Mouse (Mus musculus) T-helper 1 cell (primary cell): ENCODE data around the gene Tnpo1.

Source experiments
- in situ Hi-C: fragments of 300-600 bp; cut with MboI, MseI; formaldehyde crosslinking; loops from one replicate; pipeline ENCODE4 v1.15.1; 2025; ENCODE audit warnings: high pct_unique_total_duplicates

The Tnpo1 gene

GRCm38 (mm10) chr13:98926213-98926957 lies at the start of gene Tnpo1:
Gene Tnpo1 (minus strand): TSS chr13:98926384.
- in situ Hi-C loops, result no loop called here

DNA sequence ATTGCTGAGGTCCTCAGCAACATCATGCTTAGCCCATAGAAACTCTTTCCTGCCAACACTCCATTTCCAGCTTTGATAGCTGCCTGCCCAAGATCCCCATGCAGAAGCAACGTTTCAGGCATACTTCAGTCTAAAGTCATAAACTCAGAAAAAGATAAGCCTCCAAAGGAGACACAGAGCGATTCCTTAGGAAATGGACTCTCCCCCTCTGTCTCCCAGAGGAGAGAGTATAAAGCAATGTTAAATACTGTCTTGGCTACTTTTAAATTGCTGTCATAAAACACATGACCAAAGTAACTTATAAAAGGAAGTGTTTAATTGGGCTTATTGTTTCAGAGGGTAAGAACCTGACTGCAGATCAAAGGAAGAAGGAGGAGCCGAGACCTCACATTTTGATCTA lies 45.9 kb upstream of the Tnpo1 start:
- in situ Hi-C loops, result no loop called here

DNA sequence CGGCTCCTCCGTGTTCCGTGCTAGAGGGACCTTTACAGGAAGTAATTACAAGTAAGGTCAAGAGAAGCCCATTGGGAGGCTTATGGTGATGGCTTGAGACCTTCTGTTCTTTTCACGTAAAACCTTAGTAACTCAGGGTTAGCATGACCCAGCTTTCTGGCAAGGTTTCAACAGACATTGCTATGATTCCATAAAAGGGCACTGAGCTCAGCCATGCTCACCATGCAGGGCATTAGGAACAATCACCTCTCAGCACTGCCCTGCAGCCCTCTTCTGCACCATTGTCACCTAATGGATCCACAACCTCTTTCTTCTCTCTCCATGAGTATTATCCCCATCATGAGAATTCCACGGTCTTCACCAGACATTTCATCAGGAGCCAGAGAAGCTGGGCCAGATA lies 45.5 kb upstream of the Tnpo1 start:
- in situ Hi-C loops, result no loop called here

- in situ Hi-C loops, result loop anchor here (10.0 kb wide), 1 partner anchor 1334 kb away; no protein-coding TSS in a partner anchor
Observed at GRCm38 (mm10) chr13:98968517-98968916, 42.3 kb upstream of the Tnpo1 start.

DNA sequence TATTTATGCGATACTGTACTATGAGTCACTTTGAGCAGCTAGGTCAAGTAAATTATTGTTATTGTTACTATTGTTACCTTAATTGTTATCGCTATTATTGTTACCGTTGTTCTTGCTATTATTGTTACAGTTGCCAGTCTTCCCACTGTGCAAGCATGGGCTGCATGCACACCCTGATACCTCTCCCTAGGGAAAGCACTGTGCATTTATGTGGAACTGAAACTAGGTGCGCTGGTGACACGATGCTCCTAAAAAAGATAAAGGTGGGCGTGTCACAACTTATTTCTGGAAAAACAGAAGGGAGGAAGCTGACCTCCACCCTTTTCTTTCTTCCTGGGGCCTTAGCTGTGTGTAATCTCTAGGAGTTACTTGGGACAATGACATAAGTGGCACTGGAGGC lies 41.8 kb upstream of the Tnpo1 start:
- in situ Hi-C loops, result loop anchor here (10.0 kb wide), 1 partner anchor 1333 kb away; no protein-coding TSS in a partner anchor

GRCm38 (mm10) chr13:98966583-98966982 lies 40.4 kb upstream of the Tnpo1 start:
- in situ Hi-C loops, result loop anchor here (10.0 kb wide), 1 partner anchor 1332 kb away; no protein-coding TSS in a partner anchor

GRCm38 (mm10) chr13:98963612-98964011 lies 37.4 kb upstream of the Tnpo1 start:
- in situ Hi-C loops, result loop anchor here (10.0 kb wide), 1 partner anchor 1329 kb away; no protein-coding TSS in a partner anchor

DNA sequence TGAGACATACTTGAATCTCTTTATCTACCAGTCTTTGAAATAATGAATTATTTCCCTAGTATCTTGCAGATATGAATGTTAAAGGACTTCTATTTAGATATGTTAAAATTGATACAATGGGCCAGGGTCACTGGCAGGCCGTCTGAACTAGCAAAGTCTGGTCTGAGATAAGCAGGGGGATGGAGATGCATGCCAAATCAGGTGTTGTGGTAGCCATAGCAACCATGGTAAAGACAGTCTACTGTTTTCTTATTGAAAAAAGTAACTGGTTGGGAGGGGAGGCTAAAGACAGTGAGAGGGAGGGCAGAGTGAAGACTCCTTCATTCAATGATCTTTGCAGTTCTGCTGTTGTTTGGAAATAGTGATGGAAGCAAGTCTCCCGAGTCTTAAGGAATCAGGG lies 32.0 kb upstream of the Tnpo1 start:
- in situ Hi-C loops, result no loop called here

GRCm38 (mm10) chr13:98956209-98956608 lies 30.0 kb upstream of the Tnpo1 start:
- in situ Hi-C loops, result no loop called here

DNA sequence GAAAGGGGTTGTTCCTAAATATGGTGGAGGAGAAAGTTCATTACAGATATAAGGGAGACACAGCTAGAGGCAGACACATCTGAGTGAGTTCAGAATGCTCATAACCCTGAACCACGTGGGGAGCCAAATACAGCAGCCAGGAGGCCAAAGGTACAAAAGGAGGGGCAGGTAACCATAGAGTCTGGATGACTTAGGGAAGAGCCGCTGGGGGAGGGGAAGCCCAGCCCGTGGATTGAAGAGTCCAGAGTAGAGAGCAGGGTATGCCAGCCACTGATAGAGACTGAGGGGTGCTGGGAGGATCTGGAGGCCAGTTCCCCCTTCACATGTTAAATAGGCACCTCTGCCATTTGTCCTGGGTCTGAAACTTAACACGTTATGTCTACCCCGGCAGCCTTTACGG lies 29.5 kb upstream of the Tnpo1 start:
- in situ Hi-C loops, result no loop called here

DNA sequence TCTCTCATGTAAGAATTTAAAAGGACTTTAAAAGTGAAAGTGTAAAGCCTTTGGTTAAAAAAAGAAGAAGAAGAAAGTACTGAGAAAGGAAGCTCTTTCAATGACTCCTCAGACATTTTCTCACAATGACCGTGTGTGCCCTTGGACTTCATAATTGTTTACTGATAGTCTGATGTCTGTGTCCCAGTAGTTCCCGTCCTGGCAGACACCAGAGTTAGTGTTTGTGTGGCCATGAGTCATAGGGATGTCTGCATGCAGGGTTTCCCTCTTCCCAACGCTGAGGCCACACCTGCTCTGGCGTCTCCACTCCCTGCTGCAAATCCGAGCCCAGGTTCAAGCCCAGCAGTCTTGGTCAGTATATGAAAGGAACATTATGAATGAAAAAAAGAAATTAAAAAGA lies 29.0 kb upstream of the Tnpo1 start:
- in situ Hi-C loops, result no loop called here

GRCm38 (mm10) chr13:98953830-98954229 lies 27.6 kb upstream of the Tnpo1 start:
- in situ Hi-C loops, result no loop called here

DNA sequence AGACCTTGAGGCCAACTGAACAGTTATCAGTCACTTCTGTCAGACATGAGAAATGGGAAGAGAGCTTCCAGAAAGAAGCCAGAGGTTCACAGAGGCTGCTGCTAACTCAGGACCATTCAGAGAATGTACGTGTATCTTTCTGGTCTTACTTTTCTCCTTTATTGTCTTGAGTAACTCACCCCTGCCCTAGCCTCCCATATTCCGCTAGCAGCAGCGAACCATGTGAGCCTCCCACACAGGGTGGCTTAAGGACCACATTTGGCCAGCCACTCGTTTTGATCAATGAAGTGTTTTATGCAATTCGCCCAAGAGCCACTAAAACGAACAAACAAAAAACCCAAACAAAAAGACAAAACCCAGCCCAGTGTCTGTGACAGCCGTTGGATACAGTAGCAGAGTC lies 25.8 kb upstream of the Tnpo1 start:
- in situ Hi-C loops, result no loop called here

DNA sequence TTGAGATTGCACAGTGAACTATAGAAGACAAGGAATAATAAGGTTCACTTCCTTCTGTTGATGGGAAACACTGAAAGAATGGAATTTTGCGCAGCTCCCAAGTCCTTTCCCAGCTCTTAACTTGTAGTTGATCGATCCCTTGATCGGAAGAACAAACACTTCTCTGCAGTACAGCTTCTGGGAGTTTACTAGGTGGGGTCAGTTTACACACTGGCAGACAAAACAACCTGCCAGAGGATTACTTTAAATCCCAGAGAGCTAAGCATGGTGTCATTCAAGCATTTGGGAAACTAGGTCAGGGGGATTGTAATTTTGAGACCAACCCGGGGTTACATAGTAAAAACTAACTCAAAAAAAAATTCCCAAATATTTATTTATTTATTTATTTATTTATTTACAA lies 22.0 kb upstream of the Tnpo1 start:
- in situ Hi-C loops, result loop anchor here (10.0 kb wide), 1 partner anchor 1333 kb away; no protein-coding TSS in a partner anchor

DNA sequence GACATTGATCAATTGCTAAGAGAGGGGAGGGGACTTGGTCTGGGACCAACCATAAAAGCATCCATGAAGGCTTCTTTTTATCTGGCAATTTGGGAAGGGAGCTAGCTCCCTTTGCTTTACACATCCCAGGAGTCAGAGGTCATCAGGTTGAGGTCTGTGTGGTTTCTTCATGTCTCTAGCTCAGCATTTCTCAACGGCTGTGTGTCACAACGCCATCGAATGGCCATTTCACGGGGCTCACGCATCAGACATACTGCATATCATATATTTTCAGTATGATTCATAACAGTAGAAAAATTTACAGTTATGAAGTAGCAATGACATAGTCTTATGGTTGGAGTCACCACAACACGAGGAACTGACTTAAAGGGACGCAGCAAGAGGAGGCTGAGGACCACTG lies 20.2 kb upstream of the Tnpo1 start:
- in situ Hi-C loops, result loop anchor here (10.0 kb wide), 1 partner anchor 1332 kb away; no protein-coding TSS in a partner anchor

- in situ Hi-C loops, result loop anchor here (10.0 kb wide), 1 partner anchor 1331 kb away; no protein-coding TSS in a partner anchor
Observed at GRCm38 (mm10) chr13:98945908-98946307, 19.7 kb upstream of the Tnpo1 start.

GRCm38 (mm10) chr13:98945381-98945780 lies 19.2 kb upstream of the Tnpo1 start:
- in situ Hi-C loops, result loop anchor here (10.0 kb wide), 1 partner anchor 1331 kb away; no protein-coding TSS in a partner anchor

DNA sequence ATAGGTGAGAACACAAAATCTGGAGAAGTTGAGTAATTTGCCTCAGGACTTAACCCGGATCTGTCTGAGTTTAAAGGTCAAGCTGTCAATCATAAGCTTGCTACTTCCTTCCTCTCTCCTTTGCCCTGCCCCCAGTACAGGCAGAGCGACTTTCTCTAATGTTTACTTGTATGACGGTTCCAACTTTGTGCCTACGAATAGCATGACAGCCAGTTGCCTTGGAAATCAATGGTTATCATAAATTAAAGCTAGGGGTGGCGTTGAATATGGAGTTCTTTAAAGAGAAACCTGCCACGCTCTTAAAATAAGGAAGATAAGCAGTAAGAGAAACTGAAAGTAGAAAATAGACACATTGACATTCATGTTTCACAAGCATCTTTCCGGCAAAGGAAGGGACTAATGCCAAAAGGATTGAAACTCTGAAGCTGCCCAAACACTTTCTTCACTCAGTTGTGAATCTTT lies 18.5 kb upstream of the Tnpo1 start:
- in situ Hi-C loops, result loop anchor here (10.0 kb wide), 1 partner anchor 1330 kb away; no protein-coding TSS in a partner anchor

GRCm38 (mm10) chr13:98942360-98942759 lies 16.2 kb upstream of the Tnpo1 start:
- in situ Hi-C loops, result loop anchor here (10.0 kb wide), 1 partner anchor 1328 kb away; no protein-coding TSS in a partner anchor

DNA sequence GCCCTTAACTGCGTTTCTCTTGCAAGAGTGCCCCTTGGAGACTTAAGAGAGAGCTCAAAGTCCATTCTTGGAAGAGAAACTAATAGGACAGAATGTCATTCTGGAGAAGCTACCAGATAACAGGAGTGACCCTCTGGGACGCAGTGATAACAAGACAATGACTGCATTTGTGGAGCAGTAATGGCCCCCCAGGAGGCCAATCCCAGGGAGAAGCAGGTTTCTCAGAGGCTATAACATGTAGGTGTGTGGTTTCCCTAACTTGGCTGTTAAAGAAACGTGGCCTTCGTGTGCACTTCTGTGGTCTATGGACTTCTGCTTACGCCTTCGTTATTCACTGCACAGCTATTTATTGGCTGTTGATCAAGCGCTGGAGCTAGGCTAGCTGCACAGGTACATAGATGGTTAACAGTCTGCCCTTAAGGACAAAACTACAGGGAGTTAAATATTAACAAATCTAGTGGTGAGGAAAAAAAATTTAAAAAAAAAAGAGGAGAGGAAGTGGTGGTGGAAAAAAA lies 15.7 kb upstream of the Tnpo1 start:
- in situ Hi-C loops, result loop anchor here (10.0 kb wide), 1 partner anchor 1327 kb away; no protein-coding TSS in a partner anchor

DNA sequence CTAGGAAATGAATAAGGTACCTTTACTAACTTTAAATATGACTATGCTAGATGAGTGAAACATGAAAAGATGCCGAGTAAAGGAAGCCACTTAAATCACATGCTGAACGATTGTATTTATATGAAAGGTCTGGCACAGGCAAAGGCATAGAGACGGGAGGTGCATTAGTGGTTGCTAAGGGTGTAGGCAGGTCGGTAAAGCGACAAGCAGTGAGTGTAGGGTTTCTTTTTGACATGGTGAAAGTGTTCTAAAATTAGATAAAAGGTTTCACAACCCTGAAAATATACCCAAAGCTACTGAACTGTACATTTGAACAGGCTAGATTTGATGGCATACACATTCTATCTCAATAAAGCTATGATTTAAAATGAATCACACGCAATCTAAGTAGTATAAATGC lies 10.9 kb upstream of the Tnpo1 start:
- in situ Hi-C loops, result no loop called here

DNA sequence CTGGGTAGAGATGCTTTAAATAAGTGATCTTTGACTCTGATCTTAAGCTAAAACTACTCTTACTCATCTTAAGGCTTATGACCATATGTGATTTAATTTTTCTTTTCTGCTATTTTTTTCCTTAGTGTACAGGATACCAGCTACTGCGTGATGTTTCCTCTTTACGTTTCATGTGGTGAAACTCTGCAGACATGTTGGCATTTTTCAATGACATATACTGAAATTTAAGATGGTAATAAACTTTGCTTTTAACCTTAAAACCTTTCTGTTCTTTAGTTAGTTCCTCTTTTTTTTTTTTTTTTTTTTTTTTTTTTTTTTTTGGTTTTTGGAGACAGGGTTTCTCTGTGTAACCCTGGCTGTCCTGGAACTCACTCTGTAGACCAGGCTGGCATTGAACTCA lies 2.7 kb upstream of the Tnpo1 start:
- in situ Hi-C loops, result no loop called here

DNA sequence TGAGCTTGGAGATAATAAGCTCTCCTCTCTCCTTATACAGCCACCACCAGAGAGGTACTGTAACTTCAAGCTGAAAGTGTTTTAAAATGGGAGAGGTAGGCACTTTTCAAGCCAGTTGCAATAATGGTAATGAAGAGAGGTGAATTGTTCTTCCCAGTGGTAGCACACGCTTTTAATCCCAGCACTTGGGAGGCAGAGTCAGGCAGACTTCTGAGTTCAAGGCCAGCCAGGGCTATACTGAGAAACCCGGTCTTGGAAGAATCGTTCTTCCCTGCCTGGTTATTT lies 716 bp upstream of the Tnpo1 start:
- in situ Hi-C loops, result no loop called here
